Mouse (Mus musculus) frontal cortex, postnatal 25 days (tissue): ENCODE measurements around the gene Btbd35f4.
"Not testable (repeated sequence)": the region's sequence is repeated elsewhere in the genome, so short reads cannot be mapped to it uniquely, and the experiment has no call there.

Experiments used
- DNase-seq, 2 experiments: peaks; one replicate each; pipeline ENCODE4 v3.0.0; 2022; ENCODE audit warnings: low spot score in 2 of 2

Gene Btbd35f4

DNA sequence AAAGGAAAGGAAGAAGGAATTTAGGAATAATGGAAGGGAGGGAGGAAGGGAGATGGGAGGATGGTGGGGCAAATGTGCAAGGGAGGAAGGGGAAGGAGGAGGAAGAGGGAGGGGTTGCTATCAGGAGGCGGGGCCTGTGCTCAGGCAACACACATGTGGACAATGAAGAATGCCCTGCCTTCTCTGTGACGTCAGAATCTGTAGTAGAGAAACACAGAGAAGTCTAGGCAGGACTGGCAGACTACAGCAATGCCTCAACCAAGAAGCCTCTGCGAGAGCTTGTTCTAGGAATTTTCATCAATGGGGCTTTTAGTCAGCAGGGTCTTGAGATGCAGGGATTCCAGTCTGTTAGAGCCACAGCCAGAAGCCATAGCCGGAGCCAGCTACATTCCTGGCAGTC, at the start of gene Btbd35f4:
Gene Btbd35f4 (plus strand): TSS at position 301 of the 400 bp plus-strand sequence.
- DNase-seq = not testable (repeated sequence)

DNA sequence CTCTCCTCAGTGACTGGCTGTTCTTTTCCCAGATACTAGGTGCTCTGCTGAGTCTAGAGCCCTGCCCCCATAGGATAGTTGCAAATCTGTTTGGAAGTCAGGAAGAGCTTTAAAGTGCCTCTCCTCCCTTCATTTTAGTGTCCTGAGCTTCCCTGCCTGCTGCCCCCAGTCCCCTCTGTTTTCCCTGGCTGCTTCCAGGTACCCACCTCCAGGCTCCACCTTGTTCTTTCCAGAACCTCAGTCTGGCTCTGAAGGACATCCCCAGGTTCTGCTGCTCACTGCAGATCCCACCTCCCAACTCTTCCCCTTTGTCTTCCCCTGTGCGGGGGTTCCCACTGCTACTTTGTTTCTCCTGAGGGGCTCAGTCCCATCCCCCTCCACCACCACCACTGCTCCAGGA, 39.7 kb downstream of the Btbd35f4 start:
- not testable (repeated sequence) for DNase-seq
